Mouse (Mus musculus): ENCODE results near the gene Ankef1.

GRCm38 (mm10) chr2:136511756-136512155 lies 10.0 kb downstream of the Ankef1 start:
- TF ChIP-seq POLR2A (IDR thresholded peaks at IDR 0.05; ENCODE audit: insufficient read depth, low read length) (no peak), CTCF (IDR thresholded peaks at IDR 0.05; ENCODE audit: low read depth, low read length) (no peak)

Data from ES-Bruce4 (cell line).